Mouse (Mus musculus): ENCODE results near the gene Sp100.
"Not testable (repeated sequence)": the region's sequence is repeated elsewhere in the genome, so short reads cannot be mapped to it uniquely, and the experiment has no call there.

Gene Sp100

DNA sequence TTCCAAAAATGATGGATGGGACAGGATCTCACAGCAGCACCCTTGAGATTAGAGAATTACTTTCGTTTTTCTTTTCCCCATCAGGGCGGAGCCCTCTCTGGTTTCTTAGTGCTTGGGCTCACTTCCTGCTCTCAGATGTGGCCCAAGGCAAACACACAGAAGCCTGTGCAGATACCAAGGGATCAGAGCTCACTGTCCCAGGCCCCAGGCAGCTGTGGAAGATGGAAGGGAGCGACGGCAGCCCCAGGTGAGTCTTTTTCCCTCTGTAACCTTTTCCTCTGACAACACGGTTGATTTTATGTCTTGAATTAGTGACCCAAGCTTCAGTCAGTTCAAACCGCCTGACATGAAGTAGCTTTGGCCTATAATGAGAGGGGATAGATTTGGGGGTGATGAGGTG lies at the start of gene Sp100:
TSS of gene Sp100 (plus strand) at position 108 of the 400 bp plus-strand sequence.
- peak; percentile 36 for DNase-seq

DNA sequence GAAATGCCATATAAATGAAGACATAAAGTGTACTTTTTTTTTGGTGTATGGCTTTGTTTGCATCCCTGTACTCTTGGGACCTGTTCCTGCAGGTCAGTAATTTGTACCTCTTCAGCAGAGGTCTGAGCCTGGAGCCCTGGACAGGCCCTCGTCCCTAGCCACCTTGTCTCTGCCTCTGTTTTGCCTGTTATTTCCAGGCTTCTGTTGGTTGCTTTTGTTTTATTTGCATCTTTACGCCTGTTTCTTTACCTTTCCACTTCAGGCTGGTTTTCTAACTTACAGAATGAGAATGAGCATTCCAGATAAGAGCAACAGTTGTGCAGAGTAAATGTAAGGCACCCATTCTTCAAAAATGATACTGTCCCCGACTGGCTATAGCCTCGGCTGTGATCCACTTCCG lies 49.7 kb upstream of the Sp100 start, which contains the start of gene Sp140:
TSS of gene Sp140 (plus strand) at position 301 of the 400 bp plus-strand sequence.
- not testable (repeated sequence) for DNase-seq

DNA sequence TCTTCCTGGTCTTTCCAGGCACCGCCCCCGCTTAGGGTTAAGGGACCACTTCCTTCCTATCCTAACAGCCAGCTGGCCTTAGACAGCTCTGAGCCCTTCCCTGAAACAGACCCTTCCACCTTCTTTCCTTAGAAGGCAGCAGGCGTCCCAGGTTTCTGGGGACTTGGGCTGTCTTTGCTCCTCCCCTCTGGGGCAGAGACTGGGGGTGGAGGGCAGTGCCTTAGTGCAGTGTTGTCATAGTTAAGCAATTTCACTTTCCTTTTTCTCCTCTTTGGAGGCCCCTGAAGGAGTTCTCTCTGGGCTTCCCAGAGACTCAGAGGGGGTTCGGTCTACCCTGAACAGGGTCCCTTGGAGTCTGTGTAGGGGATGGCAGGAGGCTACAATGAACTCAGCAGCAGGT lies 49.0 kb upstream of the Sp100 start:
- peak; percentile 26 for DNase-seq

- DNase-seq: not testable (repeated sequence)
These were observed 45.4 kb upstream of the Sp100 start for GRCm38 (mm10) chr1:85604341-85604740.

GRCm38 (mm10) chr1:85608361-85608760 lies 41.4 kb upstream of the Sp100 start:
- DNase-seq: not testable (repeated sequence)

- not testable (repeated sequence) for DNase-seq
These were observed 39.2 kb upstream of the Sp100 start for GRCm38 (mm10) chr1:85610581-85610980.

DNA sequence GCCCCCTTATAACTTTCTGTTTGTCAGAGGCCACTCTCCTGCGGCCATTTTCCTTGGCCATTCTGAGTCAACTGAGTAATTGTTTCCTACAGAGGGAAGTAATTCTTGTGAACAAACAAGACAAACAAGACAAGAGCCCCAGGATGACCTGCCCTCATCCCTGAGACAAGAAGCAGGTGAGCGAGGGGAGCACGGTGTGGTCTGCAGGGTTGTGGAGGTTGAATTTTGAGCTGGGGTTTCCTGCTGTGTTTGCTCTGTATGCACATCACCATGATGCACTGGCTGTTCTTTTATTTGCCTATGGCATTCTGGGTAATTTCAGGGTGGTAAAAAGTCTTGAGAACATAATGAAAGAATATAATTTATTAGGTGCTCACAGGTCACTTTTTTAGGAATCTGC lies 34.7 kb upstream of the Sp100 start:
- DNase-seq: not testable (repeated sequence)

- not testable (repeated sequence) for DNase-seq
These were observed 34.0 kb upstream of the Sp100 start for GRCm38 (mm10) chr1:85615819-85616218.

GRCm38 (mm10) chr1:85617161-85617560 lies 32.6 kb upstream of the Sp100 start:
- DNase-seq: not testable (repeated sequence)

DNA sequence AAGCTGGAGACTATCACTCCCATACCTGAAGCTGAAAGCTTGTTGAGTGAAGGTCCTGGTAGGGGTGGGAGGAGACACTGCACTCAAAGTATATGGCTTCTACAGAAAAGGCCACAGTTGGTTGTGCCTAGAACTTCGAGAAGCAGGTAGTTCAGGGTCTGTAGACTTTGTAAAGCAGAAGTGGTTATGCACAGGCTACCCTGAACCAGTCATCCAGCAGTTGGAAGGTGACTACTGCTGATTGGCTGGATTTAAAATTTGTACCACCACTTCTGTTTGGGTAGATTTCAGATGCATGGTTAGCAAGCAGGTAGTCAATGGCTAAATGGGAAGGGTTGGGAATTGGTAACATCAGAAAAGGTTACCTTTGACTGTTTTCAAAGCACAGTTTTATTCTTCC lies 31.1 kb upstream of the Sp100 start:
- not testable (repeated sequence) for DNase-seq

DNA sequence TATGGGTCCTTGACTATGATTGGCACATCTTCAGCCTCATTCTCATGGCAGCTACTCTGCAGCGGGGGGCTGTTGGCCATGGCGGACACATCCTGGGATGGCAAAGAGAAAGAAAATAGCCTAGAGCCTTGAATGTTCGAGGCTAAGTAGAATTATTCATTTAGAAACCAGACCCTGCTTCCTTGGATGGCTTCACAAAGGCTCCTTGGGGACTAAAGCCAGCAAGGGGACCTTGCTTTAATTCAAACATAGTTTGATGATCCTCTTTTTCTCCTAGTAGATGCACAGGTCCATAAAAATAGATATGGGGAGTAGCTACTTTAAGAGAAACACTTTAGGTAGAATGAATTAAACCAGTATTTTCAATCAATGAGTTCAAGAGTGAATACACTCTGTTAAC lies 12.9 kb upstream of the Sp100 start:
- DNase-seq: not testable (repeated sequence)

DNA sequence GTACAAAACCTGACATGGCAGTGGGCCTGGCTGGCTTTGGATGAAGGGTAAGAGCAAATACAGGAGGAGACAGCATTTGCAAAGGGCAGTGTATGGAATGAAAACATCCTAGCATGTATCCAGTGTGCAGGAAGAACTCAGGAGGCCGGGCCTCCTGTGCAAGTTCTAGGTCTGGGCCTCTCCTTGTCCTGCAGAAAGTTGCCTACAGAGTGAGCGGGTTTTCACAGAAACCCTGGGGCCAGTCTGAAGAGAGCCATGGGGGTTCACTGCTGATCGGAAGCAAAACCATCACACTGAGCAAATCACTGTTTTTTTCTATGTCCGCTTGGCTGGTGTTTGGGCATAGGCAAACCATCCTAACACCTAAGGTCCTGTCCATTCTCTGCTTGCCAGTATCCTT lies 11.6 kb upstream of the Sp100 start:
- DNase-seq: not testable (repeated sequence)

DNA sequence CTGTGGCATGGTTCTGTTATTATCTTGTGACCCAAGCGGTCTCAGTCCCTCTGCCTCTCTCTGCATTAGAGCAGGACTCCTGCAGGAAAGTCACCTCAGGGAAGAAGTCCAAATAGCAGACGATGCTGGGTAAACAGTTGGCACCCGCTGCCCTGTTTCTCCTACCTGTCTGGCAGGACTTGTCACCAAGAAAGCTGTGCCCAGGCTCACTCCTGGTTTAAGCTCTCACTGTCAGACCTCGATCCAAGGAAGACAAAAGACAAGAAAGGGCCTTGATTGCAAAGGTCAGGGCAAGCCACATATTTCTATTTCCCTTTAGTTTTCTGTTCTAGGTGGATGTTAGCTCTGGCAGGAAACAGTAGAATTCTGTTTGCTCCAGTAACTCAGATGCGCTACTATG lies 736 bp downstream of the Sp100 start:
- DNase-seq: peak; percentile 13

DNA sequence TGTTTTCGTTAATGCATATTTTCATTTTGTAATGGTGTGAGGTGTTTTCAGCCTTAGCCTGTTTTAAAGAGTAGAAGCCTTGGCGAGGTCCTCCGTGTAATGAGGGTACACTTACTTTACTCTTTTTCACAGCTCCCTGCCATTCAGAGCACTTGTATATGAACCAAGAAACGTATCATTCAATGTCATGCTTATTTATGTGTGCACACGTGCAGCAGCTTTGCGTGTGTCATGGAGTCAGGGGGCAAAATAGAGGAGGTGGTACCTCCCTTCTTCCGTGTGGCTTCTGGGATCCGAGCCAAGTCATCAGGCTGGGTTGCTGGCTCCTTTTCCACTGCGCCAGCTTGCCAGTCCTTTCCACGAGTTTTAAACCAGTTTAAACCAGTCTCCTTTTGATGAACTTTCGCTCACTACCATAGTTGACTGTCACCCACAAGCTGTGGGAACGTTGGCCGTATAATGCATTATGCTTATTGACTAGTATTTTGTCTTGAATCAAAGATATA lies 2.0 kb downstream of the Sp100 start:
- DNase-seq: peak; percentile 16

DNA sequence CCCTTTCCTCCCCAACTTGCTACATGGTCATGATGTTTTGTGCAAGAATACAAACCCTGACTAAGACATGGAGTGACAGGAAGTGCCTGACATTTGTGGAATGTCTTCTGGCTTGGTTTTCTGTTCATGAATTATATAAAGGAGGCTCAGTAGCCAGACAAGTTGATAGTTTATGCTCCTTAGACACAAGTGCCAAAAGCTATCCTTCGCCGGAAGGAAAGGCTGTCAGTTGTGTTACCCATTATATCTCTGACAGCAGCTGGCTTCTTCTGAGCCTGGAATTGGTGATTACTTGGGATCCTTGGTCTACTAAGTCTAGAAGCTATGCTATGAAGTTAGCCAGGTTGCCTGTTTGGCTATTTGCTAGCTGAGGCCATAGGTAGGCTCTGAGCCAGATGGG lies 7.4 kb downstream of the Sp100 start:
- not testable (repeated sequence) for DNase-seq

DNA sequence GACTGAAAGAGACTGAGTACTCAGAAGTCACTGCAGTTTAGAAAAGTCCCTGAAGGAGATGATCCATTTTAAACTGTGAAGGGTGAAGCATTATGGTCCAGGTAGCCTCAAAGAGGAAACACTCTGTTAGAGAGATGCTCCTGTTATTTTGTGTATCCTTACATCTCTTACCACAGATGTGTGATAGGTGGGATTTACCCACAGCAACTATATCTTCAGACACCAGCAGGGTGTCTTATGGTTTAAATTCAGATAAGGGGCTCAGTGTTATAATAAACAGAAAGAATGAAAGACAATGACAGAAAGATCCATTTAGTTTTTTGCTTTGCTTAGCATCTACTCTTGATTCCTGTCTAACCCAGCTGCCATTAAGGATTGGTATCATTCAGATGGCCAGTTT lies 14.5 kb downstream of the Sp100 start:
- no peak for DNase-seq

DNA sequence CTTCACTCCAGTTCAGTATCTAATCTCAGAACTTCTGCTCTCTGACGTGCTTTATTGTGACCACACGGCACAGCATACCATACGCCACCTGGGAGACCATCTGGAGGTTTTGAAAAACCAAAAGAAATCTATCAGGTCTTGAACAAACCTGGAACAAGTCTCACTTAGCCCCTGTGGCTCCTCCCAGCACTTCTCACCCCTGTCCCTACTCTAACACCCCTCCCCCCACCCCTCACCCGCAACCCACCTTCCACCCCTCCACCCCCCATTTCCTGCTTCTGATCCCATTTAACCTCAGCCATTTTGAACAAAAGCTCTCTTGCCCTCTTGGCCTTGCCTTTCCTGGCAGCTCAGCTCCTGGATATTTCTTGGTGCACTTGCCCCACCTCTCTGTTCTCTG lies 30.4 kb downstream of the Sp100 start:
- no peak for DNase-seq

DNA sequence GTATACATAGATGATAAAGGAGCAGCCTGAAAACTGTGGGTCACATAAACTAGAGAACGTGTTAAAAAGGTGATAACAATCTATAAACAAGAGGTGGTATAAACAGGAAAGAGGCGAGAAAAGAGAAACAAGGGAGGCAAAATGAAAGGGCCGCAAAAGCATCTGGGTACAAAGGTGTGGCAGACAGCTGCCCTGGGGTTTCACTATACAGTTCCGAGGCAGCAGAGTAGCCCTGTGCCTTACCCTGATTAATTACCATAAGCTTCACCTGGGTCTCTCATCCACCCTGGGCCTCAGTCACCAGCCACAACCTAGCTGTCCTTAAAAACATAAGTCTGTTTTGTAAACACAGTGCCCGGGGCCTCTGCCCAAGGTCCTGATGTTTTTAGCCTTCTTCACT lies 36.9 kb downstream of the Sp100 start:
- no peak for DNase-seq

DNA sequence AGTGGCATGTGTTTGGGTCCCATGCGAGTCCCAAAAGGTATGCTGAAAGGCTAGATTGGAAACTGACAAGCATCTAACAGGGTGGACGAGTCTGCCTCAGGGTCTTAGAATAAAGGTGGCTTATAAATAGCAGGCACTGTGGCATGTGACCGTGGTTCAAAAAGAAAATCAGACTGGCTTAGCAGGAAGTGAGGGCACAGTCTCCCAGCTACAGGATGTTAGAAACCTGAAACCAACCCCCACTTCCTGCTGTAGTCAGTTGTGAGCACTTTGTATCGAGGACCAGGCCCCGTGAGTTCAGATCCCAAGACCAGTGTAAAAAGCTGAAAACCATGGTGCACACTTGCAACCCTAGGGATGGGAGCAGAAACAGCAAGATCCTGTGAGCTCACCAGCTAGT lies 37.6 kb downstream of the Sp100 start:
- DNase-seq: no peak

DNA sequence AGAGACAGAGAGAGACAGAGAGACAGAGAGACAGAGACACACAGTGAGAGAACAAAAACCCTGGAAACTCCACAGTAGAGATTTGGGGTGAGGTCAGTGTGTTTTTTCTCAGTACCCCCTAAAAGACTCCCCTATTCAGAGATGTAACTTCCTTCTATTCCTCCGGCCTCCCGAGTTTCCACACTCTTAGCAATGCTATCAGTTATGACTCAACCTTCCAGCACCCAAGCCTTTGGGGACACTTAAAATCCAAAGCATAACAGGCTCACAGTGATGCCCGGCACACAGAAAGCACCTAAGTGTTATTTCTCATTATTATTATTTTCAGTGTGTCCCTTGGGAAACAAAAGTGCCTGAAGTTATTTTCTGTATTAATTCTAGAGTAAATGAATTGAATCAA lies 40.8 kb downstream of the Sp100 start:
- DNase-seq: no peak

DNA sequence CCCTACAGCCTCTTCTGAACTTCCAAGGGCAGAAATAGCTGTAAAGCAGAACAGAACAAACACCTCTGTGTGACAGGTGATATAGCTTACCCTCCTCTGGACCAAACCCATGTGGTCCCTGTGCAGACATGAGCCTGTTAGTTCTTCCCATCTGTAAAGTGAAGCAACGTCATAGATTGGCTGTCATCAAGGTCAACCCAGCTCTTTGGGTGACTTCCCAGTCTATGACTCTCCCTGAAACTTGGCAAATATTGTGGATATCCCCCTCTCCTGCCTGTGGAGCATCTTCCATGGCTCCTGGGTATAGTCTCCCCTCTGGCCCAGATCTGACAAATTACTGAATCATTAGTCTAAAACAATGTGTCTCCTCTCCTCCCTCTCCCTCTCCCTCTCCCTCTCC lies 42.5 kb downstream of the Sp100 start:
- no peak for DNase-seq

- no peak for DNase-seq
These were observed 43.5 kb downstream of the Sp100 start for GRCm38 (mm10) chr1:85693280-85693679.

- no peak for DNase-seq
These were observed 45.9 kb downstream of the Sp100 start for GRCm38 (mm10) chr1:85695646-85696045.

DNA sequence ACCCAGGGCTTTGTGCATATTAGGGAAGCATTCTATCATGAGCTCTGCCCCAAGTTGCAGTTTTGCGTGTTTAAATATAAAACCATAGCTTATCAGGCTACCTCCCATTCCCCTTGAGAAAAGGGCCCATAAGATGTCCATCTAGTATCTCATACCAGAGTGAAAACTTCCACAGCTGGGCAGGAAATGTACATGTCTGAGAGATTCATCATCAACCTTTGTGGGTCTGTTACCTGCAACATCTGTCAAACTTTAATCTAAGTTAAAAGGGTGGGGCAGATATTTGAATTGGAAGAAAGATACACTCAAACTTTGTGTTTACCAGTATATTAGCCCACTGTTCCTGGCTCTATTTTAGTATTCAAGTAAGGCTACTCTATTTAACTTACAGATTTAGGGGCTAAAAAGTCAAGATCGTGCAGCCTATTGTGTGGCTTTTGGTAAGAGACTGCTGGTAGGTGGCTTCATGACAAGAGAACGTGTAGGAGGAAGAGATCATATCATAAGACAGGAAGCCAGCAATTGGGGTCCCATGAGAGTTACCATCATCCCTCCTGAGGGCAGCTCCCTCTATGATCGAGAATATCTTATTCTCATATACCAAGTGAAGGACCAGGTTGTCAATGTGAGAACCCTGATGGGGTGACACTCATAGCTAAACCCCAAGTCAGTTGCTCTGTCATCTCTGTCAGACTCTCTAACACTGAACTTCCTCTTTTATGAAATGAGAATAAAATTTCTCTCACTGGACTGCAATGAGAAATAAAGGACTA lies 48.1 kb downstream of the Sp100 start:
- no peak for DNase-seq

GRCm38 (mm10) chr1:85702531-85702930 lies 52.7 kb downstream of the Sp100 start:
- DNase-seq: no peak
